Mouse (Mus musculus): ENCODE data around the gene Lmf2.

Gene Lmf2

GRCm38 (mm10) chr15:89372536-89372935, 17.1 kb upstream of the Lmf2 start:
- DNase-seq (ENCODE audit: low read depth, low spot score), result no peak

GRCm38 (mm10) chr15:89372068-89372467, 16.6 kb upstream of the Lmf2 start:
- DNase-seq (ENCODE audit: low read depth, low spot score), result no peak

- DNase-seq (ENCODE audit: low read depth, low spot score), result no peak
These were observed 9.7 kb upstream of the Lmf2 start for GRCm38 (mm10) chr15:89365141-89365551.

GRCm38 (mm10) chr15:89363051-89363450, 7.6 kb upstream of the Lmf2 start:
- no peak for DNase-seq (ENCODE audit: low read depth, low spot score)

- no peak for DNase-seq (ENCODE audit: low read depth, low spot score)
These were observed 3.3 kb upstream of the Lmf2 start for GRCm38 (mm10) chr15:89358784-89359183.

- DNase-seq (ENCODE audit: low read depth, low spot score), result peak; percentile 88
These were observed 913 bp upstream of the Lmf2 start for GRCm38 (mm10) chr15:89356372-89356771.

GRCm38 (mm10) chr15:89354455-89354854, 1.0 kb downstream of the Lmf2 start:
- DNase-seq (ENCODE audit: low read depth, low spot score), result no peak

GRCm38 (mm10) chr15:89353837-89354236, 1.6 kb downstream of the Lmf2 start:
- DNase-seq (ENCODE audit: low read depth, low spot score), result no peak

- DNase-seq (ENCODE audit: low read depth, low spot score), result no peak
These were observed 2.7 kb downstream of the Lmf2 start for GRCm38 (mm10) chr15:89352795-89353194.

GRCm38 (mm10) chr15:89352054-89352453, 3.4 kb downstream of the Lmf2 start:
- no peak for DNase-seq (ENCODE audit: low read depth, low spot score)

GRCm38 (mm10) chr15:89351302-89351701, 4.2 kb downstream of the Lmf2 start:
- no peak for DNase-seq (ENCODE audit: low read depth, low spot score)

- DNase-seq (ENCODE audit: low read depth, low spot score), result no peak
These were observed 5.0 kb downstream of the Lmf2 start for GRCm38 (mm10) chr15:89350447-89350846.

GRCm38 (mm10) chr15:89343325-89343724, 12.1 kb downstream of the Lmf2 start:
- no peak for DNase-seq (ENCODE audit: low read depth, low spot score)

- no peak for DNase-seq (ENCODE audit: low read depth, low spot score)
These were observed 13.8 kb downstream of the Lmf2 start for GRCm38 (mm10) chr15:89341678-89342077.

GRCm38 (mm10) chr15:89340136-89340535, 15.3 kb downstream of the Lmf2 start:
- DNase-seq (ENCODE audit: low read depth, low spot score), result no peak

- no peak for DNase-seq (ENCODE audit: low read depth, low spot score)
These were observed 15.8 kb downstream of the Lmf2 start for GRCm38 (mm10) chr15:89339696-89340095.

- DNase-seq (ENCODE audit: low read depth, low spot score), result no peak
These were observed 19.0 kb downstream of the Lmf2 start for GRCm38 (mm10) chr15:89336422-89336821.

GRCm38 (mm10) chr15:89334774-89335537, 20.5 kb downstream of the Lmf2 start:
- DNase-seq (ENCODE audit: low read depth, low spot score), result no peak

GRCm38 (mm10) chr15:89334271-89334670, 21.2 kb downstream of the Lmf2 start, which contains the start of gene Miox:
Gene Miox, plus strand, starts transcription at chr15:89334398.
- no peak for DNase-seq (ENCODE audit: low read depth, low spot score)

GRCm38 (mm10) chr15:89326441-89326840, 29.0 kb downstream of the Lmf2 start:
- DNase-seq (ENCODE audit: low read depth, low spot score), result no peak

GRCm38 (mm10) chr15:89323656-89324055, 31.8 kb downstream of the Lmf2 start:
- DNase-seq (ENCODE audit: low read depth, low spot score), result no peak

GRCm38 (mm10) chr15:89322670-89323522, 32.6 kb downstream of the Lmf2 start, which contains the start of gene Adm2:
Gene Adm2, plus strand, starts transcription at chr15:89322720.
- DNase-seq (ENCODE audit: low read depth, low spot score), result no peak

- DNase-seq (ENCODE audit: low read depth, low spot score), result no peak
These were observed 34.2 kb downstream of the Lmf2 start for GRCm38 (mm10) chr15:89321264-89321663.
